Mouse (Mus musculus) heart, embryonic 15.5 days (tissue): Measurements from ENCODE around the gene Actl6b. TPM values are rescaled to one million over a fixed set of nuclear protein-coding genes. Genes with fewer than 3 reads are reported as not detected.

Experiments used
- ATAC-seq: fragments of 200-750 bp; cut with Nextera tagmentation; replicated peaks from 2 replicates; pipeline ENCODE4 v1.8.0; 2017; ENCODE audit warnings: low read depth, moderate TSS enrichment; ENCODE audit not compliant: insufficient number of reproducible peaks, insufficient read depth, low FRiP score
- H3K27ac ChIP-seq: fragments of 300-500 bp; sonication (generic); 2 replicates; pipeline ENCODE4 v1.5.1; 2015; ENCODE audit warnings: mild to moderate bottlenecking, inconsistent platforms
- H3K27me3 ChIP-seq: fragments of 300-500 bp; sonication (generic); 2 replicates; pipeline ENCODE4 v1.6.1; 2015; ENCODE audit warnings: inconsistent platforms
- H3K36me3 ChIP-seq: fragments of 300-500 bp; sonication (generic); 2 replicates; pipeline ENCODE4 v1.6.1; 2015; ENCODE audit warnings: mild to moderate bottlenecking, inconsistent platforms
- H3K4me1 ChIP-seq: fragments of 300-500 bp; sonication (generic); replicated peaks from 2 replicates; pipeline ENCODE4 v1.6.1; 2015; ENCODE audit warnings: inconsistent platforms
- H3K4me2 ChIP-seq: fragments of 300-500 bp; sonication (generic); 2 replicates; pipeline ENCODE4 v1.6.1; 2015; ENCODE audit warnings: inconsistent platforms, mild to moderate bottlenecking, moderate library complexity
- H3K4me3 ChIP-seq: fragments of 300-500 bp; sonication (generic); 2 replicates; pipeline ENCODE4 v1.5.1; 2015; ENCODE audit warnings: mild to moderate bottlenecking, inconsistent platforms
- H3K9ac ChIP-seq: fragments of 300-500 bp; sonication (generic); 2 replicates; pipeline ENCODE4 v1.6.1; 2015; ENCODE audit warnings: mild to moderate bottlenecking, inconsistent platforms
- H3K9me3 ChIP-seq: fragments of 300-500 bp; sonication (generic); replicated peaks from 2 replicates; pipeline ENCODE4 v1.6.1; 2016; ENCODE audit warnings: inconsistent platforms
- WGBS: fragments of 180-500 bp; shearing (Covaris S2); methylation state at CpG from one replicate; pipeline ENCODE4 v1.1.7; 2015; ENCODE audit warnings: mixed read lengths; 5-methylcytosine and 5-hydroxymethylcytosine counted together
- polyA plus RNA-seq: library from polyadenylated mRNA; unstranded; fragments of >200 nt; fragmentation: Nextera tagmentation; extraction: Ambion mirVana; gene quantifications from 2 replicates; pipeline ENCODE4 v1.2.1, GENCODE M21; 2015

Gene Actl6b
- polyA plus RNA-seq, 1 experiment from 2014 or later = 0.13 TPM

GRCm38 (mm10) chr5:137595921-137596320 lies 42.6 kb downstream of the Actl6b start:
- Histone ChIP-seq H3K9ac (no peak overlapping the region), H3K4me2 (no peak overlapping the region), H3K4me1 (peaks cover 13% of the 10 kb centered on the region), H3K4me3 (no peak overlapping the region), H3K9me3 (no peaks in the 10 kb centered on the region), H3K27ac (no peak overlapping the region), H3K36me3 (peaks cover 6% of the 10 kb centered on the region), H3K27me3 (no peaks in the 10 kb centered on the region)
- no peak for ATAC-seq
- WGBS = 77% methylated on average over 7 of the region's 7 CpGs

- Histone ChIP-seq H3K27ac (no peak overlapping the region; the same call in 1 of the 2 replicates), H3K27me3 (no peaks in the 10 kb centered on the region), H3K4me1 (peaks cover 13% of the 10 kb centered on the region), H3K36me3 (peaks cover 6% of the 10 kb centered on the region), H3K9ac (no peak overlapping the region), H3K4me2 (peak overlapping the region; percentile 18; the same call in 1 of the 2 replicates), H3K4me3 (no peak overlapping the region), H3K9me3 (no peaks in the 10 kb centered on the region)
- no peak for ATAC-seq
- 35% methylated on average over 30 of the region's 30 CpGs for WGBS
Measured at GRCm38 (mm10) chr5:137596601-137597261, 43.4 kb downstream of the Actl6b start.

GRCm38 (mm10) chr5:137597625-137598024 lies 44.3 kb downstream of the Actl6b start:
- Histone ChIP-seq H3K4me1 (peaks cover 17% of the 10 kb centered on the region), H3K9ac (no peak overlapping the region), H3K9me3 (no peaks in the 10 kb centered on the region), H3K4me3 (no peak overlapping the region), H3K4me2 (no peak overlapping the region), H3K27ac (no peak overlapping the region), H3K27me3 (no peaks in the 10 kb centered on the region), H3K36me3 (peaks cover 6% of the 10 kb centered on the region)
- 91% methylated on average over 6 of the region's 6 CpGs for WGBS
- no peak for ATAC-seq

GRCm38 (mm10) chr5:137598100-137598826 lies 44.9 kb downstream of the Actl6b start:
- 69% methylated on average over 2 of the region's 2 CpGs for WGBS
- no peak overlapping the region for H3K4me2 ChIP-seq
- no peaks in the 10 kb centered on the region for H3K27me3 ChIP-seq
- H3K4me3 ChIP-seq = no peak overlapping the region
- no peak overlapping the region for H3K27ac ChIP-seq
- H3K9ac ChIP-seq = no peak overlapping the region
- H3K9me3 ChIP-seq = no peaks in the 10 kb centered on the region
- no peak for ATAC-seq
- peaks cover 20% of the 10 kb centered on the region for H3K4me1 ChIP-seq
- peaks cover 6% of the 10 kb centered on the region for H3K36me3 ChIP-seq

- Histone ChIP-seq H3K4me3 (peak overlapping the region; percentile 81), H3K9ac (peak overlapping the region; percentile 80), H3K27ac (peak overlapping the region; percentile 91; the same call in 1 of the 2 replicates), H3K4me1 (peaks cover 21% of the 10 kb centered on the region), H3K9me3 (no peaks in the 10 kb centered on the region), H3K4me2 (peak overlapping the region; percentile 91), H3K27me3 (no peaks in the 10 kb centered on the region), H3K36me3 (peaks cover 10% of the 10 kb centered on the region)
- no peak for ATAC-seq
- WGBS = 55% methylated on average over 9 of the region's 9 CpGs
Measured at GRCm38 (mm10) chr5:137599600-137599999, 46.3 kb downstream of the Actl6b start.

GRCm38 (mm10) chr5:137600281-137600618 lies 46.9 kb downstream of the Actl6b start:
- H3K4me2 ChIP-seq = peak overlapping the region; percentile 91
- whole genome bisulfite sequencing = 2% methylated on average over 19 of the region's 19 CpGs
- no peaks in the 10 kb centered on the region for H3K27me3 ChIP-seq
- peaks cover 21% of the 10 kb centered on the region for H3K4me1 ChIP-seq
- H3K36me3 ChIP-seq = peaks cover 11% of the 10 kb centered on the region
- H3K9ac ChIP-seq = peak overlapping the region; percentile 80
- H3K27ac ChIP-seq = peak overlapping the region; percentile 91
- peak overlapping the region; percentile 81 for H3K4me3 ChIP-seq
- H3K9me3 ChIP-seq = no peaks in the 10 kb centered on the region
- ATAC-seq = peak; percentile 37

- peak within 1 kb of the TSS; percentile 91 for H3K27ac ChIP-seq
- no peaks in the 10 kb centered on the region for H3K27me3 ChIP-seq
- H3K9me3 ChIP-seq = no peaks in the 10 kb centered on the region
- peaks cover 14% of the 10 kb centered on the region for H3K36me3 ChIP-seq
- peak within 1 kb of the TSS; percentile 80 for H3K9ac ChIP-seq
- H3K4me1 ChIP-seq = peaks cover 21% of the 10 kb centered on the region
- peak within 1 kb of the TSS; percentile 81 for H3K4me3 ChIP-seq
- H3K4me2 ChIP-seq = peak within 1 kb of the TSS; percentile 91
- ATAC-seq = peak; percentile 96
- under 1% methylated on average over 41 of the region's 41 CpGs for WGBS
Measured at GRCm38 (mm10) chr5:137600619-137601364, 47.5 kb downstream of the Actl6b start, which contains the start of gene Mospd3. TSS of gene Mospd3 (minus strand) at chr5:137601058.

GRCm38 (mm10) chr5:137601365-137601729 lies 48.0 kb downstream of the Actl6b start:
- Histone ChIP-seq H3K36me3 (peaks cover 19% of the 10 kb centered on the region), H3K4me2 (peak overlapping the region; percentile 69), H3K4me3 (peak overlapping the region; percentile 81), H3K9me3 (no peaks in the 10 kb centered on the region), H3K9ac (peak overlapping the region; percentile 56), H3K27ac (peak overlapping the region; percentile 91), H3K4me1 (peaks cover 21% of the 10 kb centered on the region), H3K27me3 (no peaks in the 10 kb centered on the region)
- under 1% methylated on average over 22 of the region's 22 CpGs for WGBS
- no peak for ATAC-seq

GRCm38 (mm10) chr5:137607860-137608653 lies 54.7 kb downstream of the Actl6b start:
- Histone ChIP-seq H3K9ac (peak overlapping the region; percentile 19; the same call in 1 of the 2 replicates), H3K36me3 (peaks cover 25% of the 10 kb centered on the region; the same call in 1 of the 2 replicates), H3K4me2 (peak overlapping the region; percentile 43), H3K4me3 (no peak overlapping the region), H3K27ac (no peak overlapping the region), H3K4me1 (peaks cover 47% of the 10 kb centered on the region), H3K9me3 (no peaks in the 10 kb centered on the region), H3K27me3 (no peaks in the 10 kb centered on the region)
- WGBS = 38% methylated on average over 26 of the region's 26 CpGs
- no peak for ATAC-seq

GRCm38 (mm10) chr5:137608654-137609190 lies 55.4 kb downstream of the Actl6b start:
- ATAC-seq = no peak
- H3K9ac ChIP-seq = peak overlapping the region; percentile 19; the same call in 1 of the 2 replicates
- H3K36me3 ChIP-seq = peaks cover 25% of the 10 kb centered on the region; the same call in 1 of the 2 replicates
- H3K4me2 ChIP-seq = peak overlapping the region; percentile 43
- H3K27ac ChIP-seq = no peak overlapping the region
- no peaks in the 10 kb centered on the region for H3K9me3 ChIP-seq
- no peaks in the 10 kb centered on the region for H3K27me3 ChIP-seq
- WGBS = 34% methylated on average over 22 of the region's 23 CpGs
- H3K4me1 ChIP-seq = peaks cover 51% of the 10 kb centered on the region
- no peak overlapping the region for H3K4me3 ChIP-seq
